Mouse (Mus musculus): Measurements from ENCODE around the gene Ssh3. TPM values are rescaled to one million over a fixed set of nuclear protein-coding genes. Genes with fewer than 3 reads are reported as not detected.

Gene Ssh3
- total and polyA plus RNA-seq, 2 experiments from 2014 or later, result 6.4 to 11.6 TPM

DNA sequence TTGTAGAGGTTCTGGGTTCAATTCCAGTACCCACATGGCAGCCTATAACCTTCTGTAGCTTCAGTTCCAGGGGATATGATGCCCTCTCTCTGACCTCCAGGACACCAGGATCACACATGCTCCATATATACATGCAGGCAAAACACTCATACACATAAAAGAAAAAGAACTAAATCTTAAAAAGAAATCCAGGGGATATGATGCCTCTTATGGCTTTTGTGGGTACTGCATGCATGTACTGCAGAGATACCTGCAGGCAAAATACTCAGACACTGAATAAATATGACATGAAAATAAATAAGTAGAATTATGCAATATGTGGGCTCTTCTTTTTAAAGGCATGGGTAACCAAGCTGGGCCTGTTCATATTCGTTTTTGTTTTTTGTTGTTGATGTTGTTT lies 22.0 kb downstream of the Ssh3 start:
- no peak overlapping the region for H3K4me2 ChIP-seq (ENCODE audit: low read depth, low read length)
- no peak overlapping the region for H3K27ac ChIP-seq (ENCODE audit: low read depth)
- H3K4me3 ChIP-seq (ENCODE audit: low read depth, low read length), result no peak overlapping the region
- 42% methylated on average over 1 of the region's 1 CpGs for WGBS
- TF ChIP-seq EP300 (IDR thresholded peaks at IDR 0.05; ENCODE audit: low read depth) (no peak), CTCF (IDR thresholded peaks at IDR 0.05; ENCODE audit: low read depth) (0 out of 2 replicates have a peak, but pooled peaks have one; percentile 7)
- no peaks in the 10 kb centered on the region for H3K4me1 ChIP-seq (ENCODE audit: control insufficient read depth, insufficient read depth)
- no peaks in the 10 kb centered on the region for H3K9me3 ChIP-seq (replicated peaks; ENCODE audit: control insufficient read depth, low read length)
- H3K36me3 ChIP-seq (replicated peaks; ENCODE audit: control insufficient read depth, insufficient read depth, low read length), result no peaks in the 10 kb centered on the region
- no peaks in the 10 kb centered on the region for H3K27me3 ChIP-seq (ENCODE audit: control insufficient read depth, insufficient read depth, low read length)
- no peak overlapping the region for H3K9ac ChIP-seq (replicated peaks; ENCODE audit: low read depth, low read length)
- no peak for DNase-seq (ENCODE audit: low spot score)
- ATAC-seq (ENCODE audit: insufficient read depth, low read depth), result no peak

DNA sequence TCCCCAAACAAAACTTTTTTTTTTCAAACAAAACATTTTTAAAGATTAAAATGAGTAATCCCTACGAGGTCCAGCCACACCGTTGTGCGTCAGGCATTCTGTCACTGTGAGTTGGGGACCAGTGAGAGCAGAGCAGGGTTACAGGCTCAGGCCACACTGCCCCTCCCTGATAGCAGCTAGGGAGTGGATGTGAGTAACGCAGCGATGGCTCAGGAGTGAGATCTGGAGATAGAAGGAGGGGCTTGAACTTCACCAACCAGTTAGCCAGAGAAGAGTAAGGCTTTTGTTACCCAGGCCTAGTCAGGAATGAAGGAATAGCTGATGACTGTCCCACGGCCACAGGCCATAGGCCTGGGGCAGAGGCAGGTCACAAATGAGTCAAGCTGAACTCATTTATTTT lies 24.2 kb downstream of the Ssh3 start:
- WGBS, result 77% methylated on average over 6 of the region's 6 CpGs
- no peaks in the 10 kb centered on the region for H3K27me3 ChIP-seq (ENCODE audit: control insufficient read depth, insufficient read depth, low read length)
- no peak for TF ChIP-seq CTCF (IDR thresholded peaks at IDR 0.05; ENCODE audit: low read depth)
- no peak for TF ChIP-seq EP300 (IDR thresholded peaks at IDR 0.05; ENCODE audit: low read depth)
- DNase-seq (ENCODE audit: low spot score) (no peak), ATAC-seq (ENCODE audit: insufficient read depth, low read depth) (no peak)
- H3K36me3 ChIP-seq (replicated peaks; ENCODE audit: control insufficient read depth, insufficient read depth, low read length), result no peaks in the 10 kb centered on the region
- no peaks in the 10 kb centered on the region for H3K4me1 ChIP-seq (ENCODE audit: control insufficient read depth, insufficient read depth)
- H3K27ac ChIP-seq (ENCODE audit: low read depth), result no peak overlapping the region
- no peak overlapping the region for H3K4me3 ChIP-seq (ENCODE audit: low read depth, low read length)
- H3K9ac ChIP-seq (replicated peaks; ENCODE audit: low read depth, low read length), result no peak overlapping the region
- H3K9me3 ChIP-seq (replicated peaks; ENCODE audit: control insufficient read depth, low read length), result no peaks in the 10 kb centered on the region
- H3K4me2 ChIP-seq (ENCODE audit: low read depth, low read length), result no peak overlapping the region

DNA sequence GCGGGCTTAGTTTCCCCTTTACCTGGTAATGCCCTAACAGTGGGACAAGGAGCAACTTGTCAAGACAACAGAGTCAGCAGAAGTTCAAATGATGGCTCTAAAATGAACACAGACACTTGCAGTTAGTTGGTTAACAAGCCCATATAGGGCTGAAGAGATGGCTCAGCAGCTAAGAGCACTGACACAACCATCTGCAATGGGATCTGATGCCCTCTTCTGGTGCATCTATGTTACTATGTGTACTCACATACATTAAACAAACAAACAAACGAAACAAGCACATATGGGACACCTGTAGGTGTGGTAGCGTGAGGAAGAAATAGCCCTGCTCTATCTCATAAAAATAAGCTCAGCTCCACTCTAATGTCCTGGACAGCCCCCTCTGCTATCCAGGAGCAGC lies 26.6 kb downstream of the Ssh3 start:
- Histone ChIP-seq H3K4me3 (ENCODE audit: low read depth, low read length) (no peak overlapping the region), H3K36me3 (replicated peaks; ENCODE audit: control insufficient read depth, insufficient read depth, low read length) (no peaks in the 10 kb centered on the region), H3K4me2 (ENCODE audit: low read depth, low read length) (no peak overlapping the region), H3K9me3 (replicated peaks; ENCODE audit: control insufficient read depth, low read length) (no peaks in the 10 kb centered on the region), H3K9ac (replicated peaks; ENCODE audit: low read depth, low read length) (no peak overlapping the region), H3K27me3 (ENCODE audit: control insufficient read depth, insufficient read depth, low read length) (no peaks in the 10 kb centered on the region), H3K4me1 (ENCODE audit: control insufficient read depth, insufficient read depth) (no peaks in the 10 kb centered on the region), H3K27ac (ENCODE audit: low read depth) (no peak overlapping the region)
- no peak for DNase-seq (ENCODE audit: low spot score)
- no peak for TF ChIP-seq EP300 (IDR thresholded peaks at IDR 0.05; ENCODE audit: low read depth)
- TF ChIP-seq CTCF (IDR thresholded peaks at IDR 0.05; ENCODE audit: low read depth), result peak; percentile 27
- no peak for ATAC-seq (ENCODE audit: insufficient read depth, low read depth)
- WGBS, result 70% methylated on average over 3 of the region's 3 CpGs

DNA sequence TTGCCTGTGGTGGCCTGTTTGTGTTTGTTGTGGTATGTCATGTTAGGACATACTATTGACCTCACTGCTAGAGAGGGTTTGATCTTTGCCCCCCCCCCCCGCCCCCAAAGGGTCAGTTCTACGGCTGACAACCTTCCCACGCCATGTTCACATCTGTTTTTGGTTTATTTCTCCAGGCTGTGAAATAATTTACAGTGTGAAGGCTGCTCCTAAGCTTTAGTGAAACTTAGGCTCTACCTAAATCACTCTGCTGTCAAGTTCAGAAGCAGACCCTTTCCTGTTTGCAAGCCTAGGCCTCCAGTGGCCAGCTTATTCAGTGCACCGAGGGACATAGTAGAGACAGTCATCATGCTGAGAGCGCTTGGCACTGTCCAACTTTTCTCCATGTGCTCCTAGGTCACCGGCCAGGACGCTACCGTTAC lies 28.7 kb downstream of the Ssh3 start:
- H3K4me3 ChIP-seq (ENCODE audit: low read depth, low read length), result no peak overlapping the region
- DNase-seq (ENCODE audit: low spot score) (no peak), ATAC-seq (ENCODE audit: insufficient read depth, low read depth) (no peak)
- H3K4me2 ChIP-seq (ENCODE audit: low read depth, low read length), result no peak overlapping the region
- no peaks in the 10 kb centered on the region for H3K4me1 ChIP-seq (ENCODE audit: control insufficient read depth, insufficient read depth)
- no peaks in the 10 kb centered on the region for H3K36me3 ChIP-seq (replicated peaks; ENCODE audit: control insufficient read depth, insufficient read depth, low read length)
- WGBS, result 63% methylated on average over 8 of the region's 8 CpGs
- H3K27ac ChIP-seq (ENCODE audit: low read depth), result no peak overlapping the region
- no peak for TF ChIP-seq EP300 (IDR thresholded peaks at IDR 0.05; ENCODE audit: low read depth)
- no peak for TF ChIP-seq CTCF (IDR thresholded peaks at IDR 0.05; ENCODE audit: low read depth)
- H3K9ac ChIP-seq (replicated peaks; ENCODE audit: low read depth, low read length), result no peak overlapping the region
- H3K27me3 ChIP-seq (ENCODE audit: control insufficient read depth, insufficient read depth, low read length), result no peaks in the 10 kb centered on the region
- no peaks in the 10 kb centered on the region for H3K9me3 ChIP-seq (replicated peaks; ENCODE audit: control insufficient read depth, low read length)

DNA sequence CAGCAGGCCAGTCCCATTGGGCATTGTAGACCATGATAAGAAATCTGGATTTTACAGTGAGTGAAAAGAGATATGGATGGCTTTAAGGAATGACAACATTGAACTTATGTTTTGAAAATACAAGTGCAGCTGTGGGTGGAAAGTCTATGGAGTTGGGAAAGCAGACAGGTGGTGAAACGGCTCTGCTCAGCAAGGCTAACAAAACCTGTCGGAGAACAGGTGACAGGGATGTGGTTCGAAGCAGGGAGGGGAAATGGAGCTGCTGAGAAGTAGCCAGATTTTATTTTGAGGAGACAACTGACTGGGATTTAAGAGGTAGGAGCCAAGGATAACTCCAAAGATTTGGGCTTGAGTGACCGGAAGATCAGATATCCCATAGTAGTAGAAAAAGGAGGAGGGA lies 34.4 kb downstream of the Ssh3 start:
- WGBS, result 69% methylated on average over 4 of the region's 4 CpGs
- Histone ChIP-seq H3K27ac (ENCODE audit: low read depth) (no peak overlapping the region), H3K9ac (replicated peaks; ENCODE audit: low read depth, low read length) (no peak overlapping the region), H3K4me3 (ENCODE audit: low read depth, low read length) (no peak overlapping the region), H3K4me1 (ENCODE audit: control insufficient read depth, insufficient read depth) (peaks cover 5% of the 10 kb centered on the region; the same call in 1 of the 2 replicates), H3K9me3 (replicated peaks; ENCODE audit: control insufficient read depth, low read length) (no peaks in the 10 kb centered on the region), H3K27me3 (ENCODE audit: control insufficient read depth, insufficient read depth, low read length) (no peaks in the 10 kb centered on the region), H3K36me3 (replicated peaks; ENCODE audit: control insufficient read depth, insufficient read depth, low read length) (no peaks in the 10 kb centered on the region), H3K4me2 (ENCODE audit: low read depth, low read length) (no peak overlapping the region)
- ATAC-seq (ENCODE audit: insufficient read depth, low read depth) (no peak), DNase-seq (ENCODE audit: low spot score) (no peak)
- TF ChIP-seq EP300 (IDR thresholded peaks at IDR 0.05; ENCODE audit: low read depth) (no peak), CTCF (IDR thresholded peaks at IDR 0.05; ENCODE audit: low read depth) (no peak)

DNA sequence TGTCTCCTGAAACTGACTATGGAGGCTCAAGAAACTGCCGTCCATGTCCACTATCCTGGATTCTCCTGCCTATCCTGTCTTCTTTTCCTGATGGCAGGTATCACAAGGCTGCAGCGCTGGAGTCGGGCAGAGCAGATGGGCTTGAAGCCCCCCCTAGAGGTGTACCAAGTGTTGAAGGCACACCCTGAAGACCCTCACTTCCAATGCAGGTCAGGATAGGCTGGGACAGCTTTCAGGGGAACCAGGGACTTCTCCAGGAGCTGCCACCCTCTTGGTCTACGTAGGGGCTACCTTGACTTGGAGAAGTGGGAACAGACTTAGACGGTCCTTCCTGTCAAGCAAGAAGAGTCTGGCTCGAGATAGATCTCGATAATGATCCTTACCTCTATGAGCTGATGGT lies 36.3 kb downstream of the Ssh3 start:
- Histone ChIP-seq H3K4me1 (ENCODE audit: control insufficient read depth, insufficient read depth) (peaks cover 5% of the 10 kb centered on the region; the same call in 1 of the 2 replicates), H3K4me2 (ENCODE audit: low read depth, low read length) (peak overlapping the region; percentile 80; the same call in 1 of the 2 replicates), H3K9ac (replicated peaks; ENCODE audit: low read depth, low read length) (no peak overlapping the region; the same call in 1 of the 2 replicates), H3K27me3 (ENCODE audit: control insufficient read depth, insufficient read depth, low read length) (no peaks in the 10 kb centered on the region), H3K36me3 (replicated peaks; ENCODE audit: control insufficient read depth, insufficient read depth, low read length) (no peaks in the 10 kb centered on the region), H3K4me3 (ENCODE audit: low read depth, low read length) (no peak overlapping the region), H3K9me3 (replicated peaks; ENCODE audit: control insufficient read depth, low read length) (no peaks in the 10 kb centered on the region), H3K27ac (ENCODE audit: low read depth) (peak overlapping the region; percentile 79)
- 77% methylated on average over 7 of the region's 7 CpGs for WGBS
- no peak for DNase-seq (ENCODE audit: low spot score)
- no peak for ATAC-seq (ENCODE audit: insufficient read depth, low read depth)
- TF ChIP-seq EP300 (IDR thresholded peaks at IDR 0.05; ENCODE audit: low read depth), result no peak
- no peak; the same call in 1 of the 2 replicates for TF ChIP-seq CTCF (IDR thresholded peaks at IDR 0.05; ENCODE audit: low read depth)

Data from heart, postnatal 0 days (tissue).